Mouse (Mus musculus): ENCODE results near the gene Hint3. TPM values are rescaled to one million over a fixed set of nuclear protein-coding genes. Genes with fewer than 3 reads are reported as not detected.

Hint3 gene
- polyA plus RNA-seq, 1 experiment from 2014 or later: 26.2 TPM

DNA sequence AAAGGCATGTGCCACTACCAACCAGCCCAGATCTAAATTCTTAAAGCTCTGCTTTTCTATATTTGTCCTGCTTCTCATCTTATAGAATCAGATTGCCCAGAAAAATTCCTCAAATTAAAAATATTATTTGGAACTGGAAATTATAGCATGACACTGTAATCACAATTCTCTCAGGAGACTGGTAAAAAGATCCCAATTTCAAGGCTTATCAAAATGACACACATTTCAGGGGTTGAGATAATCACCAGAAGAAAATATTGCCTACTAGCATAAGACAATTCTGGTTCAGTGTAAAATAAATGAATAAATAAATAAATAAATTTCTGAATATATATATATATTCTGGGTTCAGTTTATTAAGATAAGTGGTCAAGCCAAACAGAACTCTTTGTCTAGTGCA is 19.8 kb downstream of the Hint3 start:
- ATAC-seq (ENCODE audit: low read depth): no peak
- Histone ChIP-seq H3K4me2 (ENCODE audit: low read depth, low read length) (no peak overlapping the region), H3K4me3 (ENCODE audit: low read length) (no peak overlapping the region), H3K4me1 (replicated peaks; ENCODE audit: control insufficient read depth, insufficient read depth, low read length) (no peaks in the 10 kb centered on the region), H3K27ac (ENCODE audit: low read length) (no peak overlapping the region), H3K9me3 (ENCODE audit: control insufficient read depth, low read length) (no peaks in the 10 kb centered on the region), H3K27me3 (ENCODE audit: control insufficient read depth, insufficient read depth, low read depth, low read length) (no peaks in the 10 kb centered on the region), H3K9ac (ENCODE audit: low read length) (no peak overlapping the region), H3K36me3 (ENCODE audit: control insufficient read depth, insufficient read depth, low read length) (no peaks in the 10 kb centered on the region)

DNA sequence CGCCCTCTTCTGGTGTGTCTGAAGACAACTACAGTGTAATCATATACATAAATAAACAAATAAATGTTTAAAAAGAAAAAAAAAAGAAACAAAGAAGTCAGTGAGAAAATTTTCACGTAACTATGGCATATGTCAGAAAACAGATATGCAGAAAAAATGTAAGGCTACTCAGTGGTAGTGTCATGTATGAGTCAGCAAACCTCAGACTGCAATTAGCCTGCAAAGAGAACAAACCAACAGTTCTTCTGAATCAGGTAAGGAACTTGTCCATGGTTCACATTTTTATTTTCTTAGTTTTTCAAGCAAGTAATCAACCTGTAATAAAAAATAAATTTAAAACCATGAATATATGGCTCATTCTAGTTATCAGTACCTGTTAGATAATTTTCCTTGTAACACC is 21.3 kb downstream of the Hint3 start:
- ATAC-seq (ENCODE audit: low read depth): no peak
- H3K4me2 ChIP-seq (ENCODE audit: low read depth, low read length): no peak overlapping the region
- WGBS: 63% methylated on average over 2 of the region's 2 CpGs

DNA sequence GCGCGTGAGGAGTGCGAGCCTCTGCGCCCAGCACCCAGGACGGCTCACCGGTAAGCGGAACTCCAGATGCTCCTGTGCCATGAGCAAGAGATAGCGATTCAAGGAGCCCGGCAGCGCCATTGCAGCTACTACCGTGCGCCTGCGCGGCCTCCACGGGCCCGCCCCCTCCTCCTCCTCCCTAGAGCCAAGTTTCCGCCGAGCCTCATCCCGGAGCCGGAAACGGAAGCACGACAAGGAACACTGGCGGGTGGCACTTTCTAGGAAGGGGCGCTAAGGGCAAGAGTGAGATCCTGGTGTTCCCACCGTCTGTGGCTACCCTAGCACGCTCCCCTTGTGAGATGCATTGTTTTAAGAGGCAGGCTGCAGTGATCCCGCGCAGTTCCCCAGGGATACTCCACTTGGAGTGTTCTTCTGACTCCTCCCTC is 28.9 kb downstream of the Hint3 start, which contains the start of gene Trmt11:
TSS of gene Trmt11 (minus strand) at position 208 of the 425 bp plus-strand sequence.
- Histone ChIP-seq H3K9me3 (ENCODE audit: control insufficient read depth, low read length) (no peaks in the 10 kb centered on the region), H3K27me3 (ENCODE audit: control insufficient read depth, insufficient read depth, low read depth, low read length) (no peaks in the 10 kb centered on the region), H3K4me2 (ENCODE audit: low read depth, low read length) (peak within 1 kb of the TSS; percentile 83), H3K36me3 (ENCODE audit: control insufficient read depth, insufficient read depth, low read length) (peaks cover 3% of the 10 kb centered on the region; the same call in 1 of the 2 replicates), H3K27ac (ENCODE audit: low read length) (peak within 1 kb of the TSS; percentile 89), H3K9ac (ENCODE audit: low read length) (peak within 1 kb of the TSS; percentile 91), H3K4me1 (replicated peaks; ENCODE audit: control insufficient read depth, insufficient read depth, low read length) (peaks cover 4% of the 10 kb centered on the region; the same call in 1 of the 2 replicates), H3K4me3 (ENCODE audit: low read length) (peak within 1 kb of the TSS; percentile 67)
- ATAC-seq (ENCODE audit: low read depth): peak; percentile 98
- WGBS: under 1% methylated on average over 28 of the region's 28 CpGs

More for the DNA sequence above, 21.3 kb downstream of the Hint3 start:
- Histone ChIP-seq H3K27me3 (ENCODE audit: control insufficient read depth, insufficient read depth, low read depth, low read length) (no peaks in the 10 kb centered on the region), H3K36me3 (ENCODE audit: control insufficient read depth, insufficient read depth, low read length) (no peaks in the 10 kb centered on the region), H3K4me3 (ENCODE audit: low read length) (no peak overlapping the region), H3K9ac (ENCODE audit: low read length) (no peak overlapping the region), H3K4me1 (replicated peaks; ENCODE audit: control insufficient read depth, insufficient read depth, low read length) (no peaks in the 10 kb centered on the region), H3K9me3 (ENCODE audit: control insufficient read depth, low read length) (no peaks in the 10 kb centered on the region), H3K27ac (ENCODE audit: low read length) (no peak overlapping the region)

DNA sequence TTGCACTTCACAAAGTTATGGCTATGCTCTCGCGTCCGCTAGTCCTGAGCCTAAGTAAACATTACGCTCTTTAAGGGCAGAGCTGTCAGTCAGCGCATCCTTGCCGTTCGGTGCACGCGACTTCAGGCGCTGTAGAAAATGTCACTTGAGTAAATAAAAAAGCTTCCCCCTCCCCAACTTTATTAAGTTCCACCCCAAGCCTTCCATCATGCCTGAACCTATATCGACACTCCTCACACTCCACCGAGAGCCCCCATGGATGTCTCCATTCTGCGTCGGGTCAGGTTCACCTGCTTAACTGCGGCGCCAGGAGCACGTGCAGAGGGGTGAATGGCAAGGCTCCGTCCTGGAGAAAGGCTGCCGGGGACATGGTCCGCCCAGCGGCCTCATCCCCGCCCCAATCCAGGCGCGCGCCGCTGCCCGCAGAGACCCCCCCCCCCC is 29.3 kb downstream of the Hint3 start:
- peak overlapping the region; percentile 67 for H3K4me3 ChIP-seq (ENCODE audit: low read length)
- H3K9me3 ChIP-seq (ENCODE audit: control insufficient read depth, low read length): no peaks in the 10 kb centered on the region

DNA sequence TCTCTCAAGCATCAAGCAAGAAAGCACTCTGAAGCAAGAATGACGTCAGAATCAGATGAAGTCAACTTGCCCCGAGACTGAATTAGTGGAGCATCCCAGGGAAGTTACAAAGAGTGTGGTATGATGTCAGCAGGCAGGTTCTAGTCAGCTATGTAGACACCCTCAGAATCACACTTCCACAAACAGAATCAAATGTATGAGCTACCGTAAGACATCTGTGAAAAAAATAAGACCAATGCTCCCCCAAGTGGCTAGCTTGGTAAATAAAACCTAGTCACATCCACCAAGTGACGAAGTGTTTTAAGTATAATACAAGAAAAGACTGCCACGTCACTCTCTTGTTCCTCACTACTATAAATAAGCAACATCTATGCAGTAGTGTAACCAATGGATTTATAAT is 42.4 kb downstream of the Hint3 start:
- no peak overlapping the region for H3K27ac ChIP-seq (ENCODE audit: low read length)
- no peak for ATAC-seq (ENCODE audit: low read depth)
- H3K4me2 ChIP-seq (ENCODE audit: low read depth, low read length): no peak overlapping the region
- H3K9me3 ChIP-seq (ENCODE audit: control insufficient read depth, low read length): no peaks in the 10 kb centered on the region
- no peak overlapping the region for H3K9ac ChIP-seq (ENCODE audit: low read length)
- H3K4me3 ChIP-seq (ENCODE audit: low read length): no peak overlapping the region
- WGBS: 58% methylated on average over 5 of the region's 5 CpGs
- H3K36me3 ChIP-seq (ENCODE audit: control insufficient read depth, insufficient read depth, low read length): peaks cover 3% of the 10 kb centered on the region; the same call in 1 of the 2 replicates
- no peaks in the 10 kb centered on the region for H3K27me3 ChIP-seq (ENCODE audit: control insufficient read depth, insufficient read depth, low read depth, low read length)
- no peaks in the 10 kb centered on the region for H3K4me1 ChIP-seq (replicated peaks; ENCODE audit: control insufficient read depth, insufficient read depth, low read length)

More for the DNA sequence above, 29.3 kb downstream of the Hint3 start:
- Histone ChIP-seq H3K4me1 (replicated peaks; ENCODE audit: control insufficient read depth, insufficient read depth, low read length) (peaks cover 4% of the 10 kb centered on the region; the same call in 1 of the 2 replicates), H3K27ac (ENCODE audit: low read length) (peak overlapping the region; percentile 89), H3K27me3 (ENCODE audit: control insufficient read depth, insufficient read depth, low read depth, low read length) (no peaks in the 10 kb centered on the region), H3K36me3 (ENCODE audit: control insufficient read depth, insufficient read depth, low read length) (peaks cover 4% of the 10 kb centered on the region; the same call in 1 of the 2 replicates), H3K4me2 (ENCODE audit: low read depth, low read length) (peak overlapping the region; percentile 83), H3K9ac (ENCODE audit: low read length) (peak overlapping the region; percentile 91)
- WGBS: under 1% methylated on average over 27 of the region's 27 CpGs
- peak; percentile 83 for ATAC-seq (ENCODE audit: low read depth)

- Histone ChIP-seq H3K27me3 (ENCODE audit: control insufficient read depth, insufficient read depth, low read depth, low read length) (no peaks in the 10 kb centered on the region), H3K36me3 (ENCODE audit: control insufficient read depth, insufficient read depth, low read length) (peaks cover 3% of the 10 kb centered on the region; the same call in 1 of the 2 replicates), H3K9me3 (ENCODE audit: control insufficient read depth, low read length) (no peaks in the 10 kb centered on the region), H3K9ac (ENCODE audit: low read length) (no peak overlapping the region), H3K4me3 (ENCODE audit: low read length) (no peak overlapping the region), H3K4me2 (ENCODE audit: low read depth, low read length) (no peak overlapping the region), H3K4me1 (replicated peaks; ENCODE audit: control insufficient read depth, insufficient read depth, low read length) (no peaks in the 10 kb centered on the region), H3K27ac (ENCODE audit: low read length) (no peak overlapping the region)
- 90% methylated on average over 1 of the region's 1 CpGs for WGBS
- ATAC-seq (ENCODE audit: low read depth): no peak
Observed at GRCm38 (mm10) chr10:30585691-30586090, 43.7 kb downstream of the Hint3 start.

DNA sequence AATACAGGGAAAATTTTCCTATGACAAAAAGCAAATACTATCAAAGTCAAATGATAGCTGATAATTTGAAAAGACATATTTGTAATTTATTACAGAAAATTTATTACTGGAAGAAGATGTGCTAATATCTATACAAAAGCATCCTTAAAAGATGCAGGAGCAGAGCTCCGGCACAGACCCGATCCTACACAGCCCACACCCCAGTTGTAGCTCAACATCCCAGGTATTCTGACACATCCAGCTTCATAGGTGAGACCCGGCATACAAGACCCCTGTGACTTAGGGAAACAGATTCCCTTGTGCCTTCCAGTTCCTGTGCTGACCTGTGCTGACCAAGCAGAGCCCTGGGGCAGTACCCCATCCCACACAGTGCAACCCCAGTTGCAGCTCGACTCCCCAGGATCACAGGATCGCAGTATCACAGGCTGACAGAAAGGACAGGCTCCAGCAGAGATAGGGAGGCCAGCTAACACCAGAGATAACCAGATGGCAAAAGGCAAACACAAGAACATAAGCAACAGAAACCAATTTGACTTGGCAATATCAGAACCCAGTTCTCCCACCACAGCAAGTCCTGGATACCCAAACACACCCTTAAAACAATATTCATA is 51.7 kb downstream of the Hint3 start:
- H3K4me3 ChIP-seq (ENCODE audit: low read length): no peak overlapping the region
- no peak overlapping the region for H3K4me2 ChIP-seq (ENCODE audit: low read depth, low read length)
- WGBS: 86% methylated on average over 5 of the region's 5 CpGs
- H3K27ac ChIP-seq (ENCODE audit: low read length): no peak overlapping the region
- no peak overlapping the region for H3K9ac ChIP-seq (ENCODE audit: low read length)
- 0 out of 2 replicates have a peak, but pooled peaks cover 2% of the 10 kb centered on the region for H3K36me3 ChIP-seq (ENCODE audit: control insufficient read depth, insufficient read depth, low read length)
- ATAC-seq (ENCODE audit: low read depth): no peak
- H3K9me3 ChIP-seq (ENCODE audit: control insufficient read depth, low read length): no peaks in the 10 kb centered on the region
- H3K4me1 ChIP-seq (replicated peaks; ENCODE audit: control insufficient read depth, insufficient read depth, low read length): no peaks in the 10 kb centered on the region
- no peaks in the 10 kb centered on the region for H3K27me3 ChIP-seq (ENCODE audit: control insufficient read depth, insufficient read depth, low read depth, low read length)

DNA sequence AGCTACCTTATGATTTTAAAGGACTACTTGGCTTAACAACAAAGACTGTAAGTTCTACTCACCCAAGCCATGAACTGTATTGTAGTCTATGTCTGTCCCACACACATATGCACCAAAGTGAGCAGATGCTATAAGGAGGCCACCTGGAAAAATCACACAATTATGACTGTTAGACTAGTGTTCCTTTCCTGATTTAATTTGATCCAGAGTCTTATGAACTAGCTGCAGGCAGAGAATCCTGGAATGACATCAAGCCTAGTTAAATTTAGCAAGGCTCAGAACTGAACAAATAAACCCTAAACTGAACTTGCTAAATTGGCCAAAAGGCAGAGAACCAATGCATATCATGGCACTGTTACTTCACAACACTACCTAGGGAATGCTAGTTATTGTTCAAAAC is 63.1 kb downstream of the Hint3 start:
- H3K27me3 ChIP-seq (ENCODE audit: control insufficient read depth, insufficient read depth, low read depth, low read length): no peaks in the 10 kb centered on the region
- no peak overlapping the region for H3K4me2 ChIP-seq (ENCODE audit: low read depth, low read length)
- no peak overlapping the region for H3K9ac ChIP-seq (ENCODE audit: low read length)
- no peaks in the 10 kb centered on the region for H3K9me3 ChIP-seq (ENCODE audit: control insufficient read depth, low read length)
- H3K4me3 ChIP-seq (ENCODE audit: low read length): no peak overlapping the region
- ATAC-seq (ENCODE audit: low read depth): no peak
- no peak overlapping the region for H3K27ac ChIP-seq (ENCODE audit: low read length)
- H3K36me3 ChIP-seq (ENCODE audit: control insufficient read depth, insufficient read depth, low read length): peaks cover 11% of the 10 kb centered on the region
- no peaks in the 10 kb centered on the region for H3K4me1 ChIP-seq (replicated peaks; ENCODE audit: control insufficient read depth, insufficient read depth, low read length)

DNA sequence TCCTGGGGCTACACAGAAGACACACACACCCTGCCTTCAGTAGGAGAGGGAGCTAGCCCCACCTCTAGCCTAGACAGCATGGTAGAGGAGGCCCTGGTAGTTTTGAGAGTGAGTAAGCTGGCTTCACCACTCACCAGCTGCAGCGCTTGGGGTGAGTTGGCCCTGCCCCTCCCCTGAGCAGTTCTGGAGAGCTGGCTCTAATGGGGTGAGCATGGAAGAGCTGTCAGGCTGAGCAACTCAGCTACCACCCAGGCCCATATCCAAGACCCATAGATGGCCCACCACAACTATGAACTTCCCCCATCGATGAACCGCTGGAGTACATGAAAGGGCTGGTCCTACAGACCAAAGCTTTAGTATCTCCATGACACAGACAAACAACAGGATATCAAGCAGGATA is 64.8 kb downstream of the Hint3 start:
- WGBS: 55% methylated on average over 3 of the region's 3 CpGs
- peak; percentile 91 for ATAC-seq (ENCODE audit: low read depth)

More for the DNA sequence above, 64.8 kb downstream of the Hint3 start:
- Histone ChIP-seq H3K36me3 (ENCODE audit: control insufficient read depth, insufficient read depth, low read length) (peaks cover 11% of the 10 kb centered on the region), H3K27ac (ENCODE audit: low read length) (no peak overlapping the region), H3K9ac (ENCODE audit: low read length) (no peak overlapping the region), H3K9me3 (ENCODE audit: control insufficient read depth, low read length) (no peaks in the 10 kb centered on the region), H3K4me3 (ENCODE audit: low read length) (no peak overlapping the region), H3K4me1 (replicated peaks; ENCODE audit: control insufficient read depth, insufficient read depth, low read length) (no peaks in the 10 kb centered on the region), H3K4me2 (ENCODE audit: low read depth, low read length) (no peak overlapping the region), H3K27me3 (ENCODE audit: control insufficient read depth, insufficient read depth, low read depth, low read length) (no peaks in the 10 kb centered on the region)
